Mouse (Mus musculus) fibroblast of lung, adult 2 months (primary cell): Measurements from ENCODE around the gene Kmt2c.
A peak's percentile ranks its signal among the peaks of the same experiment; 100 is the strongest.
"Not testable (repeated sequence)": the region's sequence is repeated elsewhere in the genome, so short reads cannot be mapped to it uniquely, and the experiment has no call there.

Experiments used
- DNase-seq: peaks from one replicate; pipeline ENCODE4 v3.0.0-alpha.2; 2011; ENCODE audit warnings: low read depth

Kmt2c gene

GRCm38 (mm10) chr5:25368420-25368819, 130.2 kb downstream of the Kmt2c start:
- DNase-seq = no peak

DNA sequence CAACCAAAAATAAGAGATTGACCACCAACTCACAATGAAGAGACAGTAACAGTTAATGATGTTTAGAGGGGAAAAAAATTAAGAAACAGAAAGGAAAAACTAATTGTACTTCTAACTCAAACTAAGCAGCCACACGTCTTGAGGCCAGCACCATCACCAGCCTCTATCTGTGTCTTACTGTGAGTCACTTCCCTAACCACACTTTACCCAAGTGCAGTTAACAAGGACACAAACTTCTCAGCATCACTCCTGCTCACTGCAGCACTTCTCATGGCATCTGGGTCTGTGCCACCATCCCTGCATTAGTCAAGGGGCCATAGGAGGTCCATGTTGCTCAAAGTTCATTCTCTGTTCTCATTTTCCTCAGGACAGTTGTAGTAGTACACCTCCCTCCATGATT, 131.5 kb downstream of the Kmt2c start:
- no peak for DNase-seq

GRCm38 (mm10) chr5:25353509-25353908, 145.1 kb downstream of the Kmt2c start:
- DNase-seq = no peak

GRCm38 (mm10) chr5:25331322-25331721, 167.3 kb downstream of the Kmt2c start:
- no peak for DNase-seq

DNA sequence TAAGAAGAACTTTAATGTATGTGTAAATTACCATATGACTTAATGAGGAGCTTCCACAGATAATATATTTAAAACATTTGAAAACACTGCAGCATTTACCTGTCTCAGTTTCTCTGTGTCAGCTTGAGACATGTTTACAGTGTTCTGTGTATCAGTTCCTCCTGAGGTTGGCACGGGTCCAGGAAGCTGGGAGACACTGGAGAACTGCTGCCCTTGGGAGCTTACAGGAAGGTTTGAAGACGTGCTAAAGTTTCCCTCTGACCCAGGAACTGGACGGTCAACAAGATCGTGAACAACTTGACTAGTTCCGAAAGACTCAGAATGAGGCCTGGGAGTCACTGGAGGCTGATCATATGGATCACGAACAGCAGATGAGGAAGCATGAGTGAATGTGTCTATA, 184.7 kb downstream of the Kmt2c start:
- no peak for DNase-seq

DNA sequence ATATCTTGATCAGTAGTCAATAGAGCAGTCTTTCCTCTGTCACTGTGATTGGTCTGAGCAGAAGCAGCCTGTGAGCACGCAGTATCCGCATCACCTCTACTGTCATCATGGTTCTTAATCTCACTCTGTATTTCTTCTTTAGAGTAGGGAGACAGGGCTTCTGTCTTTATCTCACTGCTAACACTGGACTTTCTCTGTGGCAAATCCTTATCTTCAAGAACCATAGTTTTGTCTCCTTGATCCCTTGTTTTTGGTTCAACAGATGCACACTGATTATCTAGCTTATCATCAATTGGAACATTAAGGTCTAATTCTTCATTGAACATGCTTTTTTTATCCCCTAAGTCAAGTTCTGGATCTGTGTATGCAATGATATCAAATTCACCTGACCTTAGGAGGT, 188.4 kb downstream of the Kmt2c start:
- DNase-seq = no peak

- peak; percentile 13 for DNase-seq
Measured at GRCm38 (mm10) chr5:25296830-25297229, 201.8 kb downstream of the Kmt2c start.

- DNase-seq = no peak
Measured at GRCm38 (mm10) chr5:25283988-25284387, 214.6 kb downstream of the Kmt2c start.

GRCm38 (mm10) chr5:25276365-25276764, 222.2 kb downstream of the Kmt2c start:
- no peak for DNase-seq

DNA sequence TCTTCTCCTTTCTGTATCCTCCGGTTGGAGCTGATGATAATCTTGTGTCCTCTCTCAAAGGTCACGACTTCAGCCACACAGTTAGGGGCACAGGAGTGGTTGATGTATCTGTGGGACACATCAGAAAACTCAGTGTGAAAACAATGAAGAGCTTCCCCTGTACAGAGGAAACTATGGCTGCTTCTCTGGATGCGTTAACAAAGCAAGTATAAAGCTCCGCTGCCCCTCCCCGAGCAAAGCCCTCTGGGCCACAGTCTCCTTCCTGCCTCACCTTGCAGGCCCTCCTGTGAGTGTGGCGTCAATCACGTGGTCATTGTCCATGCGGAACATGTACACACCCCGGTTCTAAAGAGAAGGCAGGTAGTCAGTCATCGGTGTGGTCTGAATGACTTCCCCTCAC, 223.0 kb downstream of the Kmt2c start:
- no peak for DNase-seq

DNA sequence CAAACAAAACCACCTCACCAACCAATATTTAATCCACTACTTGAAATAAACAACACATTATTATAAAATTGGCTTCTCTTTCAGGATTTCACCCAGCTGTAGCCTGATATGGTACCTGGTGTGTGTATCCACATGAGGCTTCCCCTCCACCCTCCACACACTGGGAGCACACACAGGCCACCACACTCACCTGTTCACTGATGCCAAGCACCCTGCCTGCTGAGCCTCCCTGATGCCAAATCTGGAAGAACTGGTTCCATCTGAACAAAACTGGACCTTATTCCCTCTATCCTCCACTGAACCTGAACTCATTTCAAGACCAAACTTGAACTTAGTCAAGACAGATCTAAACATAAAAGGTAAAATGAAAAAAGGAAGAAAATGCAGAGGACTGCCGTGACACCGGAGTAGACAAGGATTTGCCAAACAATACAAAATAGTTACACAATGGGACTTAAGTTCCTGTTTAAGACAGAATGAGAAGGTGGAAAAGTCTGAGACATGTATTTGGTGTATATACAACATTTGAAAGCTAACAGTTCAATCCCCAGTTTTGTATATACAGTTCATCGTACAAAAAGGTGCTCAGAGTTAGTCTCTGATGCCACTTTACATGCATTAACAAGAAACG, 230.2 kb downstream of the Kmt2c start:
- no peak for DNase-seq

DNA sequence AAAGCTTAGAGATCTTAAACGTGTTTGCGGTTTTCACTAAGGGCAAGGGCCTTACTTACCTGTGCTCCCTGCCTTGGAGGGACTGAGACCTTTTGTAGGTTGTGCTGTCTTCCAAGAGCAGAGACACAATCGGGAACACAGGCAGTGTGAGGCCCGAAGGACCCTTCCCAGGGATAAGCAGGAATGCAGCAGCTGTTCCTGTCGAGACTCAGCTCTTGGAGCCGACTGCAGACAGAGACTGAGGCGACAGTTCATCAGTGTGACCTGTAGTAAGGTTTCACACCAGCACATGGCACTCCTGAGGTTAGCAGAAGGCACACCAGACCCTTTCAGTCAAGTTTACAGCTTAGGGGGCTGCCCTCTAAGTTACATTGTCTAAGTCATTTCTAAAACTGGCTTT, 236.3 kb downstream of the Kmt2c start:
- DNase-seq = no peak

GRCm38 (mm10) chr5:25261452-25261851, 237.1 kb downstream of the Kmt2c start:
- DNase-seq = no peak

DNA sequence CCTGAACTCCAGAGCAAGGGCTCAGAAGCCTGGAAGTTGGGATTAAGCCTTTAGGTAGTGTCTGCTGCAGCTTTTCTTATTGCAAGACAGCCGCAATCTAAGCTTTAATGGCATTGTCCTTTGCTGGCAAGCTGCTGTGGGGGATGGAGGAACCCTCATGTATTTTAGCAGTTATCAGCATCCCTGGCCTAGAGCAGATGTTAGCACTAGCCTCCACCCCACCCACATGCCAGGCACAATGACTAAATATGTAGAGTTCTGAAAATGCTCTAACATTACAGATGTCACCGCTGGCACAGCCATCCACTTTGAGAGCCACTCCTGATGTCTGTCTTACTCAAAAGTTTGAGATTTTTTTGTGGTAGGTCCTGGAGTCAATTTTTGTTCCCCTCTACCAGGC, 241.9 kb downstream of the Kmt2c start:
- no peak for DNase-seq

GRCm38 (mm10) chr5:25254491-25254890, 244.1 kb downstream of the Kmt2c start:
- no peak for DNase-seq

DNA sequence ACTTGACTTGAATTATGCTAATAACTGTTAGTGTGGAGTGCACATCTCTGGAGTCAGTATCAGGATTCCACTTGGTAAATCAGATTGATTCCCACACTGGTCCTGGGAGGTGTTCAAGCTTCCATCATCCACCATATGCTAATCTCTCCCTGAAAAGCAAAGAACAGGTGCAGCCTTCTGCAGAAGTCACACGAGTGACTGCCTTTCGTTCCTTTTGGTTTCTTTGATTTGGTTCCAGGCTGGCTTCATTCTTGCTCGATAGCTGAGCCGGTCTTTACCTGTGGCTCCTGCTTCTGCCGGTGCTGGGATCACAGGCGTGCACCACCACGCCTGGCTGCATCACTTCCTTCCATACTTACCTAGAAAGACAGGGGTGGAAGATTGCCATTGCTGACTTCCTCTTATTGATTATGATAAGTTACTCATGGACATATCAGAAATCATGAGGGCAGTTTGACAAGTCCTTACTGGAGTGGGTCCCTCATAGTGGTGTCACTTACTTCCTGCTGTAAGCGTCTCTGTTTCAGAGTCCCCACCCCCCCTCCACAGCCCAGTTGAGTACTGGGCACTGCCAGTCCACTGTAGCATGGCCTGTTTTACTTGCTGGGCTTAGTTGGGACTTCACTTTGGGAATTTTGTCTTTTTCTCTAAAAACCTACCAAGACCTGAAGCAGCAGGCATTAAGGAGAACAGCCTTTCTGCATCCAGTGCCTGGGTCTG, 245.6 kb downstream of the Kmt2c start:
- no peak for DNase-seq

GRCm38 (mm10) chr5:25252423-25252822, 246.2 kb downstream of the Kmt2c start:
- no peak for DNase-seq

GRCm38 (mm10) chr5:25247036-25247435, 251.5 kb downstream of the Kmt2c start:
- DNase-seq = no peak

DNA sequence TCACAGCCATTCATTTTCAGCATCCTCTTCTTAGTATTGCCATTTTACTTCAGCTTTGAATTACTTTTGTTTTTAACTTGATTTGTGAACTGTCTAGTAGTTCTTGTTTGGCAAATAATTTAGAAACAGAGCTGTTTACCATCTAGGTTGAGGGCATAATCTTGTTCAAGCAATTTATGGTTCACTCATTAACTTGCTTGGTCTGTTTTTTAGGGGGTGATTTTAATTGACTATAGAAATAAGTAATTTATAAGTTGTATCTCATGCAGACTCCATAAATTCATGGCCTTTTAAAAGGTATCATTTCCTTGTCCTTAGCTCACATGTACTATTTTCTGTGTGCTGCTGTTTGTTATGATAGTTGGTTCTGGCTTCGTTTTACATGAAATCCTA, 252.1 kb downstream of the Kmt2c start:
- no peak for DNase-seq

DNA sequence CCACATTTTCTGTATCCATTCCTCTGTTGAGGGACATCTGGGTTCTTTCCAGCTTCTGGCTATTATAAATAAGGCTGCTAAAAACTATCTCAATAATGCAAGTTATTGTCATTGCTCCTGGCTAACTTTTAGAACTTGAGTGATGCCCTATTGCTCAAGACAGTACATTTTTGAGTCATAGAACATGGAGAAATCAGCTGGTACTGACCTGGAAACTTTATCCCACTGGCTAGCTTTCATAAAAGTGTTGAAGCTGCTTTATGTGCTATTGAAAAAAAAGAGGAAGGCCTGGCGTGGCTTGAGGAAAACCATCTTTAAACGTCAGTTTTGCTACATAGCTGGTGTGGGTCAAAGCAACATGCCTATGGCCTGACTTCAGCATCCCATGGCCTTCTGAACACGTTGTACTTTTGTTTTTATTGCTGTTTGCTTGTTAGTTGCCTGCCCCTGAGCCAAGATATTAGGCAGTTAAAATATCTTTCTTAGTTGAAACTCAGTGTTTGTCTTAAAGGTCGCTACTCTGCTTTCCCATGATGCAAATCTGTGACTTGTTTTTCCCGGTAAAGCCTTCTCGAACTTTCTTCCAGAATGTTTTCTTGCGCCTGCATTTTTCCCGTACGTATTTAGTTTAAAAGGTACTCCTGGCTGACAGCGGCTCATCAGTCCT, 252.6 kb downstream of the Kmt2c start:
- DNase-seq = peak; percentile 21

DNA sequence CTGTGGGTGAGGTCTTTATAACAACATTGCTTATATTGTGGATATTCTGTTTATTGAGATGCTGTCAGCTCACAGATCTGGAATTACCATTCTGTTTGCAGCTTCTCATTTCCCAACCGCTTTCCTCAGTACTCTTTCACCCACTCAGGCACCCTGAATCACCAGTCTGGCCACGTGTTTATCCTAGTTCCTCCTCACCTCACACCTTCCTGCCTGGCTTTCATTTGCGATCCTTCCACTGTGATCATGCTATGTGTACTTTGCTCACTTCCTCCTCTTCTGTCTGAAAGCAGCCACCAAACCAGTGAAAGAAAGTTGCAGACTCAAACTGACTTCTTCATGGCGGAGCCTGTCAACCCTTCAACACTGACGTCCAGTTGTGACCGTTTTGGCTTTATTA, 255.5 kb downstream of the Kmt2c start:
- no peak for DNase-seq

DNA sequence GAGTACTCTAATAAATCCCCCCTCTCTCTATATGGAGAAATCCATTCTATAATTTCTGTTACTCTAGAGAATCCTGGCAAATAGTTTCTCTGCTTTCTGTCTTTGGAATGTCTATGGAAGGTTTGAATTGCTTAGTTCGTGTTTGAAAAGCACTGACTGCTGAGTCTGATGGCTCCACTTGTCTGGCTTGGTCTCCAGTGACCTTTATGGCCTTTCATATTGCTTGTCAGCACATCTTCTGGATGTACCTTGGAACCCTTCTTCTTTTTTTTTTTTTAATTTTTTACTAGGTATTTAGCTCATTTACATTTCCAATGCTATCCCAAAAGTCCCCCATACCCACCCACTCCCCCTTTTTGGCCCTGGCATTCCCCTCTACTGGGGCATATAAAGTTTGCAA, 274.2 kb downstream of the Kmt2c start:
- DNase-seq = not testable (repeated sequence)
